Mouse (Mus musculus) erythroblast, embryonic 14.5 days (primary cell): ENCODE measurements around the gene Timp3. TPM values are rescaled to one million over a fixed set of nuclear protein-coding genes. Genes with fewer than 3 reads are reported as not detected.

Experiments
- H3K27me3 ChIP-seq: 2 replicates; pipeline ENCODE4 v1.6.1; 2012; ENCODE audit warnings: inconsistent platforms; ENCODE audit not compliant: control insufficient read depth
- H3K36me3 ChIP-seq: 2 replicates; pipeline ENCODE4 v1.6.1; 2012; ENCODE audit warnings: mild to moderate bottlenecking, inconsistent platforms; ENCODE audit not compliant: control insufficient read depth
- H3K4me1 ChIP-seq: 2 replicates; pipeline ENCODE4 v1.6.1; 2012; ENCODE audit warnings: inconsistent platforms; ENCODE audit not compliant: control insufficient read depth
- H3K4me3 ChIP-seq: replicated peaks from 2 replicates; pipeline ENCODE3; 2012; ENCODE audit warnings: moderate library complexity, mild to moderate bottlenecking, inconsistent platforms
- H3K9me3 ChIP-seq: 2 replicates; pipeline ENCODE4 v1.6.1; 2012; ENCODE audit warnings: low read length, inconsistent platforms, mixed read lengths; ENCODE audit not compliant: control insufficient read depth
- GATA1 ChIP-seq: IDR thresholded peaks from 2 replicates; pipeline ENCODE4 v1.6.1; 2012; ENCODE audit warnings: low read length, inconsistent platforms, mixed read lengths
- TAL1 ChIP-seq: IDR thresholded peaks from 3 replicates; pipeline ENCODE4 v1.6.1; 2012; ENCODE audit warnings: low read length, inconsistent platforms, mixed read lengths
- polyA plus RNA-seq: library from polyadenylated mRNA; stranded (reverse); fragments of >175 nt; gene quantifications from 2 replicates; pipeline ENCODE4 v1.2.3, GENCODE M21; 2012

The Timp3 gene
- polyA plus RNA-seq, 1 experiment, result 0.05 TPM

GRCm38 (mm10) chr10:86273410-86274191 is 26.6 kb upstream of the Timp3 start:
- TF ChIP-seq GATA1 (no peak), TAL1 (no peak)
- H3K27me3 ChIP-seq, result no peaks in the 10 kb centered on the region
- H3K36me3 ChIP-seq, result no peaks in the 10 kb centered on the region
- H3K9me3 ChIP-seq, result no peaks in the 10 kb centered on the region
- H3K4me3 ChIP-seq, result no peak overlapping the region
- H3K4me1 ChIP-seq, result no peaks in the 10 kb centered on the region

- TF ChIP-seq GATA1, result no peak
- no peak for TF ChIP-seq TAL1
- Histone ChIP-seq H3K36me3 (no peaks in the 10 kb centered on the region), H3K4me3 (no peak overlapping the region), H3K27me3 (no peaks in the 10 kb centered on the region), H3K9me3 (no peaks in the 10 kb centered on the region), H3K4me1 (no peaks in the 10 kb centered on the region)
These were observed 24.6 kb upstream of the Timp3 start for GRCm38 (mm10) chr10:86275585-86275984.

- no peak overlapping the region for H3K4me3 ChIP-seq
These were observed 22.8 kb upstream of the Timp3 start for GRCm38 (mm10) chr10:86277327-86277726.

DNA sequence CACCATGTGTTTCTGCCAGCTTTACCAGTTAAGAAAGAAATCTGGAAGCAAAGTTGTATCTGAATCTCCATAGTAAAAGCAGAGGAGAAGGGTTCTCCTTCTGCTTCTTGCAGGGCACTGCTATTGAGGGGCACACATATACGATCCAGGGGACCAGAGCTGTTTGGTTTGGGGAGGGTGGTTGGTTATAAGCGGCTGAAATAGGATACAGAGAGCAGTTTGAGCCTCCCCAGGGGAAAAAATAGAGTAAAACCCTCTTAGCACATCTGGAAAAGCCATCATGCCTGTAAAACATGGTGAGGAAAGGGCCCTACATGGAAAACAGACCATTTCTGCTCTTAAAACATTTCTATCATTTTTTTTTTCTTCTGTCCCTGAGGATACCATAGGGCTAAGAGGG is 21.7 kb upstream of the Timp3 start:
- H3K4me1 ChIP-seq, result no peaks in the 10 kb centered on the region
- H3K9me3 ChIP-seq, result no peaks in the 10 kb centered on the region
- H3K4me3 ChIP-seq, result no peak overlapping the region
- no peaks in the 10 kb centered on the region for H3K27me3 ChIP-seq
- TF ChIP-seq GATA1 (no peak), TAL1 (no peak)
- H3K36me3 ChIP-seq, result no peaks in the 10 kb centered on the region

More at GRCm38 (mm10) chr10:86277327-86277726, 22.8 kb upstream of the Timp3 start:
- H3K27me3 ChIP-seq, result no peaks in the 10 kb centered on the region
- no peaks in the 10 kb centered on the region for H3K36me3 ChIP-seq
- H3K9me3 ChIP-seq, result no peaks in the 10 kb centered on the region
- TF ChIP-seq GATA1, result no peak
- TF ChIP-seq TAL1, result no peak
- H3K4me1 ChIP-seq, result no peaks in the 10 kb centered on the region

DNA sequence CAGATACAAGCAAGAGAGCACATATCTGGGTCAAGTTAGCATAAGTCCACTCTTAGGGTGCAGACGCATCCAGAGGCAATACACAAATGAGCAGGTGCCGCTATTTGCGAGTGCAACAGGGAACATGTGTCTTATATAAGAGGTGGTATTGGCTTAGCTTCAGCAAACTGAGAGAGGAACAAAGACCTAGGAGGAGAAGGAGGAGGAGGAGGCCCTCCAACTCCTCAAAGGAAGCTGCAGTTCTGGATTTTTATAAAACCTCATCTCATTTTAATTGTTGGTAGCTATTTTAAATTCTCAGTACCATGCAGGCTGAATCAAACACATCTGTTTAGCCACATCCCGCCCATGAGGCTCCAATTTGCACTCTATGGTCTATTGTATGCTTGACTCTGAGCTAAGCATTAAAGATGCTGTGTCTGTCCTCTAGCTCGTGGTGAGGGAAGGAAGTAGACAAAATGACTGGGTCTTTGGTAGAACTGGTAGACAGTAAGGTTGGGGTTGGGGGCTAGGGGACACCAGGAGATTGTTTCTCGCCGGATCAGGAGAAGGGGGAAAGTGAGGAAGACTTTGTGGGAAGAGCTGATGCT is 20.5 kb upstream of the Timp3 start:
- Histone ChIP-seq H3K4me3 (no peak overlapping the region), H3K27me3 (no peaks in the 10 kb centered on the region), H3K9me3 (no peaks in the 10 kb centered on the region), H3K4me1 (no peaks in the 10 kb centered on the region), H3K36me3 (no peaks in the 10 kb centered on the region)
- no peak for TF ChIP-seq GATA1
- no peak for TF ChIP-seq TAL1

- no peak for TF ChIP-seq TAL1
- no peak for TF ChIP-seq GATA1
- Histone ChIP-seq H3K9me3 (no peaks in the 10 kb centered on the region), H3K4me3 (no peak overlapping the region), H3K27me3 (no peaks in the 10 kb centered on the region), H3K4me1 (no peaks in the 10 kb centered on the region), H3K36me3 (no peaks in the 10 kb centered on the region)
These were observed 18.9 kb upstream of the Timp3 start for GRCm38 (mm10) chr10:86281238-86281637.

DNA sequence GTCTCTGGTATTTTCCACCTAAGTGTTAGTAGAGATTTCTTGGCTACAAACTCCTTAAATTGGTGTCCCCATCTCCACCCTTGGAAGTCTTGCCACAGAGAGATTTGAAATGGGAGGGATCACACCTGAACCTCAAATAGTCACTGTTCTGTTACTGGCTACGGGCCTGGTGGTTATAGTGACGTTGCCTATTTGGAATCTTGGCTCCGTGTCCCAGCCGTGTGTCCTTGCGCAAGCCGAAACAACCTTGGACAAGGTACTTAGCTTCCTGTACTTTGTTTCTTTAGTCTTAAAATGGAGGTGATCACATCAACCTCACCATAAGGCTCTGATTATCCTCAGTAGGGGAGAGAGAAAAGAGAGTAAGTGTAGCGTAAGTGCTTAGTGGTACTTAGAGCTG is 13.7 kb upstream of the Timp3 start:
- no peaks in the 10 kb centered on the region for H3K9me3 ChIP-seq
- no peak overlapping the region for H3K4me3 ChIP-seq
- TF ChIP-seq TAL1, result no peak
- TF ChIP-seq GATA1, result no peak

GRCm38 (mm10) chr10:86290109-86290771 is 9.9 kb upstream of the Timp3 start:
- Histone ChIP-seq H3K9me3 (no peaks in the 10 kb centered on the region), H3K36me3 (no peaks in the 10 kb centered on the region), H3K27me3 (peaks cover 6% of the 10 kb centered on the region), H3K4me1 (no peaks in the 10 kb centered on the region), H3K4me3 (no peak overlapping the region)
- TF ChIP-seq GATA1 (no peak), TAL1 (no peak)

More for the DNA sequence above, 13.7 kb upstream of the Timp3 start:
- Histone ChIP-seq H3K36me3 (no peaks in the 10 kb centered on the region), H3K4me1 (no peaks in the 10 kb centered on the region), H3K27me3 (no peaks in the 10 kb centered on the region)

DNA sequence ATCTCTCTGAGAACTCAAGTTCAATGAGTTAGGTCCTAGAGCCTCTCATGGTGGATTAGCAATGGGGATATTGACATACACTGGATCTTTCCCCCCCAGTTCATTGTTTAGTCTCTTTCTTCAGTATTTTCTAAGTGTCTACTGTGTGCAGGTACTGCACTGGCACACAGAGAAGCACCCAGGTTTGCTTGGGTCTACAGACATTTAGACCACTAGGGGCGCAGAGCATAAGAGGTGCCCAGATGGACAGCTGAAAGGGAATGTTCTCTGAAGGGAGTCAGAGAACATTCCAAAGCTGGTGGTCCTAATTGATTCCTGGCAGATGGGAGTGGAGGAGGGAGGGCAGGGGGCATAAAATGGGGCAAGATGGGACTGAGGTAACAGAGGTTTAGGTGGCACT is 6.3 kb upstream of the Timp3 start:
- TF ChIP-seq TAL1 (no peak), GATA1 (no peak)
- no peaks in the 10 kb centered on the region for H3K36me3 ChIP-seq
- H3K27me3 ChIP-seq, result peaks cover 27% of the 10 kb centered on the region
- no peaks in the 10 kb centered on the region for H3K9me3 ChIP-seq
- H3K4me1 ChIP-seq, result no peaks in the 10 kb centered on the region
- H3K4me3 ChIP-seq, result no peak overlapping the region
